Mouse (Mus musculus) kidney, embryonic 14.5 days (tissue): ENCODE data around the gene Teddm2. TPM values are rescaled to one million over a fixed set of nuclear protein-coding genes. Genes with fewer than 3 reads are reported as not detected.
"Not testable (repeated sequence)": the region's sequence is repeated elsewhere in the genome, so short reads cannot be mapped to it uniquely, and the experiment has no call there.

ENCODE experiments used
- ATAC-seq: fragments of 200-750 bp; cut with Nextera tagmentation; 2 replicates; pipeline ENCODE4 v1.8.0; 2017; ENCODE audit warnings: moderate number of reproducible peaks, mild to moderate bottlenecking, moderate TSS enrichment, moderate library complexity; ENCODE audit not compliant: low FRiP score, low TSS enrichment
- H3K27ac ChIP-seq: fragments of 300-500 bp; sonication (generic); 2 replicates; pipeline ENCODE4 v1.5.1; 2014; ENCODE audit warnings: low read depth, mild to moderate bottlenecking, low read length, moderate library complexity, mixed read lengths
- H3K27me3 ChIP-seq: fragments of 300-500 bp; sonication (generic); 2 replicates; pipeline ENCODE4 v1.6.1; 2014; ENCODE audit warnings: mild to moderate bottlenecking, low read length; ENCODE audit not compliant: control insufficient read depth, insufficient read depth
- H3K36me3 ChIP-seq: fragments of 300-500 bp; sonication (generic); 2 replicates; pipeline ENCODE4 v1.6.1; 2014; ENCODE audit warnings: low read length, mixed read lengths; ENCODE audit not compliant: control insufficient read depth, insufficient read depth
- H3K4me1 ChIP-seq: fragments of 300-500 bp; sonication (generic); 2 replicates; pipeline ENCODE4 v1.6.1; 2014; ENCODE audit warnings: low read length, mixed read lengths; ENCODE audit not compliant: control insufficient read depth, insufficient read depth
- H3K4me2 ChIP-seq: fragments of 300-500 bp; sonication (generic); replicated peaks from 2 replicates; pipeline ENCODE4 v1.6.1; 2014; ENCODE audit warnings: low read depth, mild to moderate bottlenecking, low read length
- H3K4me3 ChIP-seq: fragments of 300-500 bp; sonication (generic); 2 replicates; pipeline ENCODE4 v1.5.1; 2014; ENCODE audit warnings: mild to moderate bottlenecking, low read length
- H3K9ac ChIP-seq: fragments of 300-500 bp; sonication (generic); 2 replicates; pipeline ENCODE4 v1.6.1; 2014; ENCODE audit warnings: low read depth, mild to moderate bottlenecking, low read length, moderate library complexity
- H3K9me3 ChIP-seq: fragments of 300-500 bp; sonication (generic); 2 replicates; pipeline ENCODE4 v1.6.1; 2016; ENCODE audit warnings: low read length; ENCODE audit not compliant: control insufficient read depth
- WGBS: fragments of 180-500 bp; shearing (Covaris S2); extraction: QIAGEN DNeasy Blood & Tissue Kit; methylation state at CpG from one replicate; pipeline ENCODE4 v1.1.7; 2014; 5-methylcytosine and 5-hydroxymethylcytosine counted together
- polyA plus RNA-seq: library from polyadenylated mRNA; unstranded; fragments of >200 nt; fragmentation: Nextera tagmentation; extraction: Ambion mirVana; gene quantifications from 2 replicates; pipeline ENCODE4 v1.2.1, GENCODE M21; 2014

The Teddm2 gene
- polyA plus RNA-seq, 1 experiment from 2014 or later: 0.38 TPM

DNA sequence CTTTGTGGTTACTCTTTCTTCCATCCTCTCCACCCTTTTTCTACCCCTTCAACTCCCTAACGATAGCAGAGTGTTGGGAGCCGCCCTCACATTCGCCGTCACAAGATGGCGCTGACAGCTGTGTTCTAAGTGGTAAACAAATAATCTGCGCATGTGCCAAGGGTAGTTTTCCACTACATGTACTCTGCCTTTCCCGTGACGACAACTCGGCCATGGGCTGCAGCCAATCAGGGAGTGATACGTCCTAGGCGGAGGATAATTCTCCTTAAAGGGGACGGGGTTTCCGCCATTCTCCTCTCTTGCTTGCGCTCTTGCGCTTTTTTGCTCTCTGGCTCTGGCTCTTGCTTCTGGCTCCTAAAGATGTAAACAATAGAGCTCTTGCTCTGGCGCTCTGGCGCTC is 19.6 kb downstream of the Teddm2 start:
- WGBS: 94% methylated on average over 17 of the region's 17 CpGs
- H3K27ac ChIP-seq, ATAC-seq, H3K9me3 ChIP-seq, H3K27me3 ChIP-seq, H3K4me2 ChIP-seq, H3K4me3 ChIP-seq, H3K4me1 ChIP-seq, H3K9ac ChIP-seq, H3K36me3 ChIP-seq: not testable (repeated sequence)

DNA sequence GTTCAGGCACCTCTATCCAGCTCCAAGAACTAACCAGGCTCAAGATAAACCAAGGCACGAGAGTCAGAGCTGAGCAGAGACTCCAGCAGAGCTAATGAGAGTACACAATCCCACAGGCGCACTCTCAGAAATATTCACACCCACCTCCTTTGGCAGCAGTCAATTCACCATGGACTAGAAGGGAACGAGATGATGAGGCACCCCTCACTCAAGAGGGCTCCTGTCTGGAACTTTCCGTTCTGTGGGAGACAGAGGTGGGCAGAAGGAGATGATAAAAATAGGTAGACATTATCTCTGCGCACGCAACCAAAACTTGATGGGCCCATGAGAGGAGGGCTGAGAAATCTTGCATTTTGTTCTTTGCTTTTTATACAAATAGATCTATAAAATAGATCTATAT is 26.0 kb downstream of the Teddm2 start, which contains the start of gene Teddm1b:
Gene Teddm1b, plus strand, starts transcription at position 301 of the 400 bp plus-strand sequence.
- H3K4me3 ChIP-seq: no peak within 1 kb of the TSS
- no peak within 1 kb of the TSS for H3K9ac ChIP-seq
- H3K4me1 ChIP-seq: no peaks in the 10 kb centered on the region
- no peak within 1 kb of the TSS for H3K4me2 ChIP-seq
- no peaks in the 10 kb centered on the region for H3K36me3 ChIP-seq
- no peaks in the 10 kb centered on the region for H3K9me3 ChIP-seq
- no peaks in the 10 kb centered on the region for H3K27me3 ChIP-seq
- ATAC-seq: no peak
- 89% methylated on average over 6 of the region's 6 CpGs for WGBS
- no peak within 1 kb of the TSS for H3K27ac ChIP-seq

DNA sequence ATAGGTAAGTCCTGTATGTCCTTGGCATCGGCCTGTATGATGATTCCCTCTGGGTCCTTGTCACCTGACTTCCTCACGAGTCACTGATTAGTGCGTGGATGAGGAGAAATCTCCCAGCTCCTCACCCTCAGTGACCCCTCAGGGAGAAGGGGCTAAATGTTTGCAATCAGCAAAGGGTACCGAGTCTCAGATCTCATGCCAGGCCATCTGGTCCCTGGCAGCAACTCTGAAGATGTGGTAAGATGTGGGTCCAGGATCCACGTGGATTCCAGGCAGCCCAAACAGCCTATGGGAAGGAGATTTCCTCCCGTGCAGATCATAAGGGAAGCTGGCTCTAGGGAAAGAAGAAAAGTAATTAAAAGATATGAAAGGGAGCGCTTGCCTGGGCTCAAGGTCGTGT is 44.1 kb downstream of the Teddm2 start:
- Histone ChIP-seq H3K4me3 (no peak overlapping the region), H3K4me2 (no peak overlapping the region), H3K27me3 (no peaks in the 10 kb centered on the region), H3K4me1 (no peaks in the 10 kb centered on the region), H3K27ac (no peak overlapping the region), H3K9me3 (no peaks in the 10 kb centered on the region), H3K9ac (no peak overlapping the region), H3K36me3 (no peaks in the 10 kb centered on the region)
- ATAC-seq: no peak
- 81% methylated on average over 8 of the region's 8 CpGs for WGBS

DNA sequence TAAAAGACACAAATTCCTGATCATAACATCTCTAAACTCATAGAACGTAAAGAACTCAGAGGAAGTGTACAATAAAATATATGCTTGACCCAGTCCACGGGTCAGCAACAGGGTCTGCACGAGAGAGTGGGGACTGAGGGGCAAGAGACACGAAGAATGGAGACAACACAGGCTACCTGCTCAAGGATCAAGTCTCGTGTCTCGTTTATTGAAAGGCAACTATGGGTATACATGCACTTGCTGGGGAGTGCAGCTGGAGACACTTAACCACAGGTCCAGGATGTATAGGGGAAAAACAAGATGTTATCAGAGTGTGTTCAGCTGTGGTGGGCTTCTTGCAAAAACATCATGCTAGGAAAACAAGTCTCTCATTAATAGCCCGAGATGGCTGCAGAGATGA is 47.3 kb downstream of the Teddm2 start:
- not testable (repeated sequence) for H3K36me3 ChIP-seq, H3K27ac ChIP-seq, H3K4me1 ChIP-seq, H3K9ac ChIP-seq, H3K9me3 ChIP-seq, ATAC-seq, H3K4me3 ChIP-seq, H3K4me2 ChIP-seq, H3K27me3 ChIP-seq
- WGBS: 70% methylated on average over 7 of the region's 7 CpGs

DNA sequence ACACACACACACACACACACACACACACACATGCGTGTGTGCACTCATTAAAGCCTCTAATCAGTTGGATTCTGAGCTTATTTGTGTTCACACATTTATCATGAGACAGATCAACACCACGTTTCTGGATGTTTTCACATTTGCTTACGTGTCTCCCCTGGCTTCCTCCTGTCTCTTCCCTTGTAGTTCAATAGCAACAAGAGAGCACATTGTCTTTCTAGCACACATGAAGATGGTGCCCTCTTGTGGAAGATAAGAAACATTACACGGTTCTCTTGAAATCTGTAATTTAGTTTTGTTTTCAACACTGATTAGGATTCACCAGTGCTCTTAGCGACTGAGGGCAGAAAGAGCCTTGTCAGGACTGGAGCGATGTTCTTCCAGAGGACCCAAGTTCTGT is 53.2 kb downstream of the Teddm2 start:
- Histone ChIP-seq H3K36me3 (no peaks in the 10 kb centered on the region), H3K4me1 (no peaks in the 10 kb centered on the region), H3K4me2 (no peak overlapping the region), H3K4me3 (no peak overlapping the region), H3K9ac (no peak overlapping the region), H3K9me3 (no peaks in the 10 kb centered on the region), H3K27ac (no peak overlapping the region), H3K27me3 (no peaks in the 10 kb centered on the region)
- 32% methylated on average over 6 of the region's 6 CpGs for WGBS
- no peak for ATAC-seq

DNA sequence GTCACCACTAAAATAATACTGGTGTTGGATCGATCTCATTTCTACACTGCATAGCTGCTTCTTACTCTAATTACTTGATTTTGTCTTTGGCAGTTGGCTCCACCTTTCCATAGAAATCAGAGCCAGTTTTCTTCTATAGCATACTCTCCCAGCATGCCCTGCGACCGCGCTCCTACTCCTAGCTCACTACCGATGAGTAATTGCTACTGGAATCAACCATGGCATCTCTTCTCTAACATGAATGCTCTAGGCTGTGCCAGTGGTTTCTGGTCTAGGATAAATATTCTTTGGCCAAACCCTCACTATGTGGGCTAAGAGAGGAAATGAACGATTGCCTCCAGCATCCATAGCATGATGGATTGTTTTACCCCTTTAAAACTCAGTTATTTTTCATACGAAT is 53.6 kb downstream of the Teddm2 start:
- Histone ChIP-seq H3K4me3 (no peak overlapping the region), H3K9me3 (no peaks in the 10 kb centered on the region), H3K9ac (no peak overlapping the region), H3K4me2 (no peak overlapping the region), H3K27me3 (no peaks in the 10 kb centered on the region), H3K4me1 (no peaks in the 10 kb centered on the region), H3K36me3 (no peaks in the 10 kb centered on the region), H3K27ac (no peak overlapping the region)
- no peak for ATAC-seq
- 91% methylated on average over 7 of the region's 7 CpGs for WGBS

DNA sequence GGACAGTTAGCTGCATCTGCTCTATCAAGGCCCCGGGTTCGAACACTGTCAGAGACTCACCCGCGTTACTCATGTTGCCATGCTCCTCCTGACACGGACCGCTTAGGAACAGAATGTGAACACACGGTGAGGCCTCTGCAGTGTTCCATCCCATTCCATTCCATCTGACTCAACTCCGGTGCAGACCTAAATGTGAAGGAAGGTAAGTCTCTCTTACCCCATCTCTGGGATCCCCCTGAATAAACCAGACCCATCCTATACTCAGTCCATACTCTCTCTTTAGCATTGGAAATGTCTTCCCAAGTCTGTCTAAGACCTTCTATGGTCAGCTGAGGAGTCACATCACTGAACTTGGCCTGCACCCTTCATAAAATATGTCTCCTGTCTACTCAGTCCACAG is 56.0 kb downstream of the Teddm2 start, which contains the start of gene Rgsl1:
Gene Rgsl1, minus strand, starts transcription at position 101 of the 400 bp plus-strand sequence.
- no peak for ATAC-seq
- no peaks in the 10 kb centered on the region for H3K9me3 ChIP-seq
- H3K27me3 ChIP-seq: no peaks in the 10 kb centered on the region
- no peak within 1 kb of the TSS for H3K4me2 ChIP-seq
- no peak within 1 kb of the TSS for H3K9ac ChIP-seq
- 98% methylated on average over 8 of the region's 8 CpGs for WGBS
- no peaks in the 10 kb centered on the region for H3K36me3 ChIP-seq
- H3K4me3 ChIP-seq: no peak within 1 kb of the TSS
- H3K27ac ChIP-seq: no peak within 1 kb of the TSS
- no peaks in the 10 kb centered on the region for H3K4me1 ChIP-seq

DNA sequence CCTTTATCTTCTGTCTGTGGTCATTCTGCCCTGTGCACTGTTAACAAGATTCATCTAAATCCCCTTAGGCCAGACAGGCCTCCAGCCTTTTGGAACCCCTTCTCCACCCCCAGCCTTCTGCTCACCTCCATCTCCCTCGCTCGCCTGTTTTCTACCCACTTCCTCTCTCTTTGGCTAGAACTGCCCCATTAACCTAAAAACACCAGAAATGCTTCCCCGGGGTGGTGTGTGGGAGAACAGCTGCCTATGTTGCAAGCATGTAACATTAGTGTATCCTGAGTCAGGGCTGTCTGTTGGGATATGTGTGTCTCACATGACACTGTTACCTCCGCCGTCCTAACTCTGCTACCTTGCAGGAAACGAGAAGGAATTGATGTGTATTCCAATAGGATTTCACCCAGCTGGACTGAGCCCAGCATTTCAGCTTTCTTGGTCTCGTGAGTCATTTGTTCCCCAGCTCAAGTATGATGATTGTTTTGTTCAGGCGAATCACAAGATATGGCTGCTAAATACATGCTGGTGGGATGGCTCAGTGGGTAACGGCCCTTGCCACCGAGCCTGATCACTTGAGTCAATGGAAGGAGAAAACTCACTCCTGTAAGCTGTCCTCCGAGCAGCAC is 57.8 kb downstream of the Teddm2 start:
- ATAC-seq: no peak
- 86% methylated on average over 11 of the region's 11 CpGs for WGBS

DNA sequence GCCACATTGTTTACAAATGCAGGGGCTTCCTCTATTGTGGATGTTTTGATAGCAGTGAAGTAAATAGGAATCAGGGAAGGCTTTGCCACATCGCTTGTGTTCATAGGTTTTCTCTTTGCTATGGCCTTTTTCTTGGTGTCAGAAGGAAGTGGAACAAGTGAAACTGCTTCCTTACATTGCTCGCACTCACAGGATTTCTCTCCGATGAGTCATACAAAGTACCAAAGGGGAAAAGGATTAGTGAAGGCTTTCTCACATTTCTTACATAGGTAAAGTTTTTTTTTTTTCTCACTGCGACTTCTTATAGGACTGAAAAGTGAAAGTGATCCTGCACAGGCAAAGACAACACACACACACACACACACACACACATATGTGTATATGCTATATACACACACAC is 64.0 kb downstream of the Teddm2 start:
- WGBS: 73% methylated on average over 4 of the region's 4 CpGs
- Histone ChIP-seq H3K36me3 (no peaks in the 10 kb centered on the region), H3K27me3 (no peaks in the 10 kb centered on the region), H3K4me2 (no peak overlapping the region), H3K4me1 (no peaks in the 10 kb centered on the region), H3K9ac (no peak overlapping the region), H3K9me3 (no peaks in the 10 kb centered on the region), H3K4me3 (no peak overlapping the region), H3K27ac (no peak overlapping the region)
- ATAC-seq: no peak

More for the DNA sequence above, 57.8 kb downstream of the Teddm2 start:
- Histone ChIP-seq H3K4me3 (no peak overlapping the region), H3K4me2 (no peak overlapping the region), H3K9me3 (no peaks in the 10 kb centered on the region), H3K4me1 (no peaks in the 10 kb centered on the region), H3K27ac (no peak overlapping the region), H3K27me3 (no peaks in the 10 kb centered on the region), H3K36me3 (no peaks in the 10 kb centered on the region), H3K9ac (no peak overlapping the region)
